Mouse (Mus musculus) cerebellum, adult 8-10 months (tissue): ENCODE data around the gene Hdgfl3.

Experiments
- DNase-seq: peaks from one replicate; pipeline ENCODE4 v3.0.0; 2022

The Hdgfl3 gene

DNA sequence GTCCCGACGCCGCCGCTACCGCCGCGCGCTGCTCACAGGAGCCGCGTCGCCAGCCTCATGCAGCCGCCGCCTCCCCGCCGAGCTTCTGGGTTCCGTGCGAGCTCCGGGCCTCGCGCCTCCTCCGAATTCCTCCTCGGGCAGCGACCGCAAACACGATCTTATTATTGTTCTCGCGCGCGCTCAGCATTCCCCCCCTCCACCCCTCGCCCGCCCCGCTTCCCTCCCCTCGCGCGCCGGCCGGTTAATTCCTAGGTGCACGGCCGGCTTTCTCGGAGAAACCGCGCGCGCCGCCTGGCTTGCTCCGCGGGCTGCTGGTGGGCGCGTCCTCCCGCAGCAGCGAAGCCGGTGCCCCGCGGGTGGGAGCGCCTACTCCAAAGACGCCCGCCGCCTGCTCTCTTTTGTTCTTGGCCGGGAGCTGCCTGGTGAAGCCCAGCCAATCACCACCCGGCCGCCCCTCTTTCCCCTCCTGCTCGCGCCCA lies at the start of gene Hdgfl3:
TSS of gene Hdgfl3 (minus strand) at position 207 of the 479 bp plus-strand sequence.
- peak; percentile 79 for DNase-seq

DNA sequence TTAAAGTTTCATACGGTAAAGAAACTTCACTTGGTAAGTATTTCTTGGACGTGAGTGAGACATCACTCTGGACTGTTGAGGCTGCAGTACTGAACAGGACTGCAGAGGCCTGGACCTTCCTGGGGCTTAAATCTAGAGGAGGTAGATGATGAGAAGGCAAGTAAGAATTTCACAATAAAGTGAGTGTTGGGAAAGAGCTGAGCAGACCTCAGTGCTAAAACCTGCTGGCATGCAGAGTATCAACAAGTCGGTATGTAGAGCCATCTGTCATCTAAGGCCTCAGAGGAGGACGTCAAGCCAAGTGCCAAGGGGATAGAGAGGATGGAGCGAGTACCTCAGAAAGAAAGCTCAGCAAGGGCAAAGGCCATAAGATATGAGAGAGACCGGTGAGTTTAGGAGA lies 49.4 kb upstream of the Hdgfl3 start:
- DNase-seq, result no peak

DNA sequence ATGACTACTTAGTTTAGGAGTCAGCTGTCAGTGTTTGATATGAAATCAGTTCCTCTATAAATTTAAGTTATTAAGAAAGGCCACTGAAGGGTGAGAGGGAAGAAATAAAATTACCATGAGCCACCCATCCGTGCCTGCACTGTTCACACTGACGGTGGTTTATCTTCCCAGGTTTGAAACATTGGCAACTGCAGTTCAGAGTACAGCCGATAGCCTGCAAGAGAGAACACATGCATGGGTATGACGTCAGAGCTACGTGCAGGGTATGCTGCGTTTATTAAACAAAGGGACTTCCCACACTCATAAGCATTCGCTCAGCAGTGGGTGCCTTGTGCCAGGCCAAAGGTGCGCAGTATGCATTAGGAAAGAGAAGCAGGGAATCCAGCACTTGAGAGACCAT lies 44.0 kb upstream of the Hdgfl3 start:
- no peak for DNase-seq

DNA sequence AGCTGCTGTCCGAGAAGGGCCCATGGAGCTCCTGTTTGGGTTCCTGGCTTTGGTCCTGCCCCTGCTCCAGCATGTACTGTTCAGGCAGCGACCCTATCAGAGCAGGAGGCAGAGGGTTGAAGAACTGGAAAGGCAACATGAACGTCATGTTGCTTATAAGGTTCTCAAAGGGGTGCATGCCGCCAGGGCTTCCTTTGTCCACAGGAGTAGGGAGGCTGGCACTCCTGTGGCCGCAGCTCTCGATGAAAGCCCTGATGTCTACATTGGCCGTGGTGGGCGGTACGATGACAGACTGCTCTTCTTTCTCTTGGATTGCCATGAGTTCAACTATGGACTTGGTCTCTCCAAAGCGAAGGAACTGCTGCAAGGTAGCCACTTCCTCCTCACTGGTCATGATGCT lies 40.3 kb upstream of the Hdgfl3 start:
- no peak for DNase-seq

- DNase-seq, result no peak
Measured at GRCm38 (mm10) chr7:81973939-81974338, 39.7 kb upstream of the Hdgfl3 start.

- no peak for DNase-seq
Measured at GRCm38 (mm10) chr7:81973339-81973738, 39.1 kb upstream of the Hdgfl3 start.

DNA sequence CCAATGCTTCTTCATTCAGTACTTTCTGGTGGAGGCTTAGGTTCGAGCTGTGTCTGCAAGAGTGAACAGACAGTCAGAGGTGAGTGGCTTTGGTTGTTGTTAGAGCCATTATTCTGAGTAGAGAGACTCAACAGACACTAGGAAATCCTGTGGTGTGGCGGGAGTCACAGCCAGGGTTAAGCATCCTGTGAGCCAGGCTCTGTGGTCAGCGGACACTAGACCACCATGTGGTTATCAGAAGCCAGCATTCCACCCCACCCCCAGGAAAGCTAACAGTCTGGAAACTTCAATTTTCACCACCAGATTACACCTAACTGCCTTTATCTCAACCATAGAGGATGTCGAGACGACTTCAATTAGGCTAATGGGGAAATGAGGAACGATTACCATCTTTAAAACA lies 34.7 kb upstream of the Hdgfl3 start:
- no peak for DNase-seq

DNA sequence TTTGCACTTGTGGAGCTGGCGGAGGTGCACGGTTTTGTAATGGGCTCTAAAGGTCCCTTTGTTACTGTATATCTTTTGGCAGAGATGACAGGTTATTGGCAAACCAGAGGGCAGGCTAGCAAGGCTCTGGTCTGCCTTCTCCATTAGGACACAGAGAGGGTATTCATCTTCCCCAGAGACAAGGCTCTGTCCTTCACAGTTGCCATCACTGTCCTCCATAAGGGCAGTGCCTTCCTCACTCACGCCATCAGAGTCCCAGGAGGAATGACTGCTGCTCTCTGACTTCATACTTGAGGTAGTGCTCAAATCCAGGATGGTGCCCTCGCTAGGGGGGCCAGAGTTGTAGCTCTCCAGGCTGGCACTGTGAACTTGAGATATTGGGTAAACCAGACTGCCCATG lies 34.2 kb upstream of the Hdgfl3 start:
- DNase-seq, result no peak

DNA sequence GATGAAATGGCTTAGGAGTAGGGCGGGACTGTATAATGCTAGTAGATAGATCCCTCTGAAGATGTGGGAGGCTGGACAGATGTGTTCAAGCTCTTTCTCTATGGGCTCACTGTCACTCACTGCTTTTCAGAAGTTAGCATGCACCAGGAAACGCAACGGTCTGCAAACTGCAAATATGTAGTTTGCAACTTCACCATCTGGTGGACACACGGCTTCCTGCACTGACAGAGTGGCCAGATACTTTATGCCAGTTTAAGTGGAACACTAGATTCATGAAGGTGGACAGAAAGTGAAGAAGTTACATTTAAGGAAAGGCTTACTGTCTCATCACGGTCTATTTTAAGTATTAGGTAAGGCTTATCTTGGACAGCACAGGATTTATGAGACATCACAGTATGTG lies 31.9 kb upstream of the Hdgfl3 start:
- DNase-seq, result no peak

DNA sequence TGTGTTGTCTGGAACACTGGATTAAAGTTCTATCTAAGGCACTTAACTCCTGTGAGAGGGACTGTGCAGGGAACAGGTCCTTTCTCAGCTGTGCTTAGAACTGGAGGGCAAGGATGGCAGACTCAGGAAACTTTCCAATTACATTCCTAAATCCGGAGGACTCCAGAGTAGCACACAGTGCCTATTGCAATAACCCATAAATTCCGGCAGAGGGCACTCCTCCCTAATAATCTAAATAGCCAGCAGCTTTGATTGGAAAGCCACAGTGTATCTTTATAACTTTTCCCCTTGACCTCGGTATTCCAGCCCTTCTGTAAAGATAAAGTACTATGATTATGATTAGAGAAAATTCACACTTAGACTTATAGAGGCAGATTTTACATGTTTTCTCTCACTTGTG lies 25.4 kb upstream of the Hdgfl3 start:
- DNase-seq, result peak; percentile 20

- DNase-seq, result no peak
Measured at GRCm38 (mm10) chr7:81954208-81954846, 20.1 kb upstream of the Hdgfl3 start.

DNA sequence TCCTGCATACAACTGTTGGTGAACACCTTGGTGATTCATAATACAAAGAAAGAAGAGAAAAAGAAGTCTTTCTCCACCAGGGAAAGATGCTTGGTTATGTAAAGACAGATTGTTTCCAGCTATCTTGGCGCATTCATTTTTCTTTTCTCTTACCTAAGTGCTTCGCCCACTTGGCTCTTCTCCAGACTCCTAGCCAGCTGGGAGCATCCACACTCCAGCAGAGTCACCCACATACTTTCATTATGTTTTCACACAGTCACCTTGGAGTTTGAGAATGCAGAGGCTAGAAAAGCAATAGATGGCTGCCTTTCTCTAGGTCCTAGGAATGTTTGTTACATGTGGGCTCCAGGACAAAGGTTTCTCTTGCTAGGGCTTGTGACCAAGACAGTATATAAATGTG lies 16.2 kb upstream of the Hdgfl3 start:
- no peak for DNase-seq

DNA sequence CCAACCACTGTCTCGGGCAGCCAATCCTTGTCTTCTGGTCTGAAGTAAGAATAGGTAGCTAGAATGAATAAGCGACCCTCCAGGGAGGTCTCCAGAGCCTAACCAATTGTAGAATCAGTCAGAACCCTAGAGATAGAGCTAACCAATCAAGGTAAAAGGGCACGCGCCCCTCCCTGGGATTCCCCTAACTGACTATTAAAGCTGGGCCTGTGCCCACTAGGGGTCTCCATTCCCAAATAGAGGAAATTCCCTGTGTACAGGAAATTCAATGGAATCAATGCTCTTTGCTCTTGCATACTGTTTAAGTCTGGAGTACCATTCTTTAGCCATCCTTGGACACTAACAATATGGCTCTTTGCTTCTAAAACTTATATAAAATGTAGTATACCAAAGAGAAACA lies 11.1 kb upstream of the Hdgfl3 start:
- DNase-seq, result no peak

DNA sequence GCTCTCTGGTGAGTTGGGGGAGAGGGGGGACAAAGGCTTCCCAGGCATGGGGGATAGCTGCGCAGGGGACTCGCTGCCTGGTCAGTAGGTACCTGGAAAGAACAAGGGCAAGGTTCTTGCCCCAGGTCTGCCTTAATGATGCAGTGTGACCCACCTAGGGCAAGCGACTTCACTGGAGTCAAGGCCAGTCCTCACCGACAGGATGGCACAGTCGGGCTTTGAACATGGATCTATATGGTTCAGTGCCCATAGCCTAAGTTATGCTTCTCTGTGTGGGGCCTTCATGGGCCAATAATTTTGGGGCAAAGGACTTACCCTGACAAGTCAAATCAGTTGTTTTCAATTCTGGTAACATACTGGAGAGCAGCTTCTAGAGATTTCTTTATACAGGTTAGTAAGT lies 533 bp upstream of the Hdgfl3 start:
- no peak for DNase-seq

DNA sequence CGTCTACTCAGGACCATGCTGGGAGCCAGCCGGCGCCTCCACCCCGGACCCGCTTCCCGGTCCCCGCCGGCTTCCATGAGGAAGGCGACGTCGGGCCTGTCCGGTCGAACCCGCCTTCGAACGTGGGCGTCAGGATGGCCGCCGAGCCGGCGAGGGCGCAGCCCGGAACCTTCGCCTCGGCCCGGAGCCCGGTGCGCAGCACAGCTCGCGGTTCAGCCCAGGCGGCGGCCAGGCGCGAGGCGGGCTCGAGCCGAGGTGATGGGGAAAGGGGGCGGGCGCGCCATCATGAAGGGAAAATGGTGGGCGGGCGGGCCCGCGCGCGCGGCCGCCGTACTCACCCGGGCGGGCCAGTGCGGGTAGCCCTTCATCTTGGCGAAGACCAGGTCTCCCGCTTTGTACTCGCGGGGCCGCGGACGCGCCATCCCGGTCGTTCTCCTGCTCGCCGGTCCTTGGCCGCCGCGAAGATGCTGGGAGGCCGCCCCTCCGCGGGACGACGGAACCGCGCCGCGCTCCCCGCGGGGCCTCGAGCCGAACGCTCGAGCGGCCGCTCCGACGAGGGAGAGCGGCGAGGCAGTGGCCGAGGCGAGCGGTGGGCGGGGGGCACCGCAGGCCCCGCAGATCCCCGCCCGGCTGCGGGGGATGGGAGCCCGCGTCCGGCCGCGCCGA lies 539 bp downstream of the Hdgfl3 start:
- peak; percentile 56 for DNase-seq

- peak; percentile 19 for DNase-seq
Measured at GRCm38 (mm10) chr7:81933061-81933600, 1.1 kb downstream of the Hdgfl3 start.

DNA sequence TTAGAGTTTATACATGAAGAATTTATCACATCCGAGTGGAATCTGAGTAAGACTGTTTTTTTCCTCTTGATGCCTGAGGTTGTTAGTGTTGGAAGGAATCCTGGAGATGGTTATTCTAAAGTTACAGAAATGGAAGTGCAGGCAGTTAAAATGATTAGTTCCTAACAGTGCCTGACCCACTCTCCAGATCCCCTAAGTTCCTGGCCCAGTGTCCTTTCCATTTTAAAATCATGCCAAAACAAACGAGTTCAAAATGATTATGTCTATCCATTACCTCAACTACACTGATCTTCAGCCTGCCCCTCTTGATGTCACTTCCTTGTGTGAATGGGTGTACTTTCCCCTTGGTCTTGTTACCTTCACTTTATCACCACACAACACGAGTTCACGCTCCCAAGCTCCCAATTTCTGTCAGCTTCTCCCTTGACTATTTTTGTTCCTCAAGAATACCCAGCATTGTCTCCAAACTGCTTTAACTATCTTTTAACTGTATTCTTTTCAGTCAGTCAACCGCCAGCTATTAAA lies 1.7 kb downstream of the Hdgfl3 start:
- DNase-seq, result no peak

DNA sequence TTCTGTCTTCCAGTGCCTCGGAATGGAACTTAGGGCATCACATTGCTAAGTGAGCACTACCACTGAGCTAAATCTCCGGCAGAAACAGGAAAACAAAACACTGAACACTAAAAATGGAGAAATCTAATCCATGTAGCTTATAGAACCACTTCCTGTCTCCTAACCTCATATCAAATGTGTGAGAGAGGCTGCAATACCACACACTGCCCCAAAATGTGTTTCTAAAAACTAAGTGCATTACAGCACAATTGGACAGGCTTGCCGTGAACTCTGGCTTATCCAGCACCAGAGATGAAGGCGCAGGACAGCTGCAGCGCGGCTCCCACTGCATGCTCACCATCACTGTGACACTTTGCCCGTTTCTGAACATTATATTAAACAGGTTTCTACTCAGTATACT lies 5.3 kb downstream of the Hdgfl3 start:
- DNase-seq, result no peak

GRCm38 (mm10) chr7:81921379-81921952 lies 12.8 kb downstream of the Hdgfl3 start:
- no peak for DNase-seq

DNA sequence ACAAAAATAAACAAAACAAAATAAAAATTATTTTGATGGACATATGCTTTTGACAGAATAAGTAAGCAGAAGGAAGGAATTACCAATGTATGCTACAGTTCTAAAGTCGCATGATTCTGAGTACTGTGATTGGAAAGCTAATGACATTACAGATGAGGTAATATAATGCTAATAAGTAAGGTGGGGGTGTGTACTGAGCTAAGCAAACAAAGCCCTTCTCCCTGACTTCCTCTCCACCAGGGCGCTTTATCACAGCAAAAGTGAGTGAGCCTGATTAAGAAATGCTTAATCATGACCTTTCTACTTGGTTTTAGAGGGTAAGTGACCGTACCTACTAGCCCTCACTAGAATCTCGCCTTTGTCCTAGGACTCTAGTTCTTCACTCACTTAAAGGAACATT lies 14.0 kb downstream of the Hdgfl3 start:
- DNase-seq, result no peak

DNA sequence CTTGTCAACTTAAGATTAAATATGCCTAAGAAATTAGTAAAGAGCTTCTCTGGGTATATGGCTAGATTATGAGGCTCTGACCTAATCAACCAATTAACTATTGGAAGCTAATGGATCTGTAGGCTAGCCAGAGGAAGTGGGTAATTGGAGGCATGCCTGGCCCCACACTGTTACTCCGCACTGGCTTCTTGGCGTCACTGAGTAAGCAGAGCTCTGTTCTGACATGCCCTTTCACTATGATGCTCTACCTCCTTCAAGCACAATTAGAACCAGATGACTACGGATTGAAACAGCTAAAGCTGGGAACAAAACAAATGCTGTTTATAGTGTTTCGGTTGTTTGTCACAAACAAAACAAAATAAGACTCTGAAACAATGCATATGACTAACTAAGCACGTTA lies 16.0 kb downstream of the Hdgfl3 start:
- DNase-seq, result no peak

- no peak for DNase-seq
Measured at GRCm38 (mm10) chr7:81904926-81905325, 29.3 kb downstream of the Hdgfl3 start.

DNA sequence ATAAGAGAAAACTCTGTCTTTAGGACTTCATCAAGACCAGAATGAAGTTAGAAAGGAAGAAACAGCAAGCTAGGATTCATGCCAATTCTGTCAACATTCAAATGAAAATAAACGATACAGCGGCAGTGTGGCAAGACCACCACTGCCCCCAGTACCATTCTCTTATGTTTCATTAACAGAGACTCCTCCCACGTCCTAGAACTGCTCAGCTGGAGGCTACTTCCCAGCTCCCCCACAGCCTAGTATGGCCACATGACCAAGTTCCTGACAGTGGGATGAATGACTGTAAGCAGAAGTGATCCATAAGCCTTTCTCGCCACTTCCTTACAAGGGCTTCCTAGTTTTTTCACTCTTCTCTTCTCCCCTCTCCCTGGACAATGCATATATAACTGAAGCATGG lies 30.2 kb downstream of the Hdgfl3 start:
- DNase-seq, result no peak

DNA sequence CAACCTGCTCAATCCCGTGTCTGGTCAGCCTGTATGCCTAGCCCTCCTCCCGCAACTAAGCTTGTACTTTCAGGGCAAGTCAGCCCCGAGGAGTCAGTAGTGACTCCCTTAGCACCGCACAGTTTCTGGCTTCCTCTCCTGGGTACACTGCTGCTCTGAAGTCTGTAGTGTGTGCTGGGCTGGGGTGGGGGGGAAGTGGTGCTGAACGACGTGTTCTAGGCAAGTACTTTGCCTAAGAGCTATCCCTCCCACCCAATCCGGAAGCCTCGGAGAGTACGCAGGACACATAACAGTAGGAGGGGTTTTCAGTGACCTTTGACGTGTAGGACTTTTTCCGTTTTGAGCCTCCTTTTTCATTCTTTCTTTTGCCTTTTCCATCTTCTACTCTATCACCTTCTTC lies 34.9 kb downstream of the Hdgfl3 start:
- no peak for DNase-seq
